Mouse (Mus musculus) spleen, adult 18-20 months (tissue): ENCODE results near the gene Fam83d.

ENCODE experiments used
- DNase-seq, 2 experiments: peaks; one replicate each; pipeline ENCODE4 v3.0.0; 2022; ENCODE audit warnings: mixed read lengths in 2 of 2

The Fam83d gene

GRCm38 (mm10) chr2:158828124-158828523 lies 60.2 kb downstream of the Fam83d start:
- no peak for DNase-seq

- DNase-seq, result no peak
Observed at GRCm38 (mm10) chr2:158829746-158830145, 61.9 kb downstream of the Fam83d start.

GRCm38 (mm10) chr2:158833221-158833620 lies 65.3 kb downstream of the Fam83d start:
- DNase-seq, result no peak

- no peak for DNase-seq
Observed at GRCm38 (mm10) chr2:158833645-158834044, 65.8 kb downstream of the Fam83d start.
